In the genomic region with DNA sequence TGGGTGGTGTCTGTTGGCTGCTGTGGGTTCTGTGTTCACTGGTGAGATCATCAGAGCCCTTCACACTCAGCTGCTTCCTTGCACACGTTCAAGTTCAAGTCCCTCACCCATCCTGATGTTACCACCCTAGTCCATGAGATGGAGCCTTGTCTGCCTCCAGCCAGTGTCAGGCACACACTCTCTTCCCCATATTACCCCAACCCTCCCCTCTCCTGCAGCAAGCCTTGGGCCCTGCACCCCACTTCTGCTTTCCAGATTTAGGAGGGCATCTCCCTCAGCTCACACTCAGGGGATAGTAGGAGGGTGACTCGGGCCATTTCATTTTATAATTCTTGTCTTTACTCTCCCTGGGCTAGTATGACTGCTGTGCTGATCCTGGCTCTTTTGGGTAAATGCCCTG, we compare ENCODE assay signal across 25 mouse cellular contexts.
DNase-seq lines count a peak whose midpoint lies in the region; ATAC-seq and TF ChIP-seq lines count a peak whose summit lies in the region.
"Had no signal": no experiment of that assay in that cellular context is flagged by ENCODE, and none has a peak within 500 bp of the region (broad histone marks: within the 10 kb centered on the region; RNA-seq: fewer than 3 reads in every experiment).

No protein-coding gene starts in this region.

- TF ChIP-seq CTCF in midbrain, postnatal 0 days (IDR thresholded peaks at IDR 0.05): 0 out of 2 replicates have a peak, but pooled peaks have one; percentile 10

- H3K4me3 ChIP-seq in midbrain, postnatal 0 days (ENCODE audit: low read depth, low read length): no peak overlapping the region
- H3K4me3 ChIP-seq in midbrain, embryonic 13.5 days (replicated peaks): no peak overlapping the region
- H3K4me3 ChIP-seq: forebrain, embryonic 10.5 days; forebrain, embryonic 13.5 days; gastrocnemius, adult 2 months; heart, adult 2 months; hindbrain, embryonic 10.5 days had no signal

- DNase-seq in heart, adult 11 months: peak; percentile 52
- DNase-seq in heart, adult 9 months (ENCODE audit: low spot score in 2 of 2): no peak
- no peak for DNase-seq in midbrain, postnatal 0 days (ENCODE audit: low spot score)
- DNase-seq in frontal cortex, postnatal 25 days (ENCODE audit: low spot score in 2 of 2): no peak
- DNase-seq: adrenal gland, adult 2 months; adrenal gland, postnatal 14 days; B cell, adult 2 months; cerebellum, adult 11 months; cerebellum, adult 8-10 months; cerebellum, postnatal 10 days; cerebellum, postnatal 36 days; gastrocnemius, adult 2 months; gastrocnemius, postnatal 14 days; heart, adult 2 months had no signal

- H3K36me3 ChIP-seq in midbrain, postnatal 0 days (ENCODE audit: insufficient read depth, low read length): no peaks in the 10 kb centered on the region
- no peaks in the 10 kb centered on the region for H3K36me3 ChIP-seq in midbrain, embryonic 13.5 days
- H3K36me3 ChIP-seq: forebrain, embryonic 10.5 days; G1E; hindbrain, embryonic 10.5 days had no signal

- no peak overlapping the region for H3K9ac ChIP-seq in midbrain, postnatal 0 days (replicated peaks; ENCODE audit: low read length, poor library complexity, severe bottlenecking)
- H3K9ac ChIP-seq in midbrain, embryonic 13.5 days (replicated peaks): no peak overlapping the region
- H3K9ac ChIP-seq: forebrain, embryonic 13.5 days; hindbrain, embryonic 14.5 days had no signal

- H3K4me1 ChIP-seq in midbrain, postnatal 0 days (ENCODE audit: insufficient read depth, low read length): no peaks in the 10 kb centered on the region
- peaks cover 4% of the 10 kb centered on the region; the same call in 1 of the 2 replicates for H3K4me1 ChIP-seq in midbrain, embryonic 13.5 days (replicated peaks)
- H3K4me1 ChIP-seq: forebrain, embryonic 13.5 days had no signal

- no peaks in the 10 kb centered on the region for H3K27me3 ChIP-seq in midbrain, postnatal 0 days (ENCODE audit: insufficient read depth, low read length)
- no peaks in the 10 kb centered on the region for H3K27me3 ChIP-seq in midbrain, embryonic 13.5 days
- H3K27me3 ChIP-seq: forebrain, embryonic 13.5 days; Patski had no signal

- no peak overlapping the region for H3K4me2 ChIP-seq in midbrain, postnatal 0 days (ENCODE audit: low read depth, low read length, poor library complexity, severe bottlenecking)
- H3K4me2 ChIP-seq in midbrain, embryonic 13.5 days (replicated peaks): no peak overlapping the region
- H3K4me2 ChIP-seq: forebrain, embryonic 13.5 days; heart, embryonic 11.5 days; hindbrain, embryonic 14.5 days had no signal

- ATAC-seq in midbrain, postnatal 0 days (ENCODE audit: low FRiP score): no peak
- no peak for ATAC-seq in midbrain, embryonic 13.5 days
- ATAC-seq in megakaryocyte progenitor cell, adult 5-6 weeks (replicated peaks; ENCODE audit: poor library complexity): peak; percentile 39; the same call in 1 of the 2 replicates
- ATAC-seq: forebrain, embryonic 13.5 days; forebrain, embryonic 16.5 days; intestine, postnatal 0 days; Patski had no signal

- no peaks in the 10 kb centered on the region for H3K9me3 ChIP-seq in midbrain, postnatal 0 days (ENCODE audit: low read length)
- H3K9me3 ChIP-seq in midbrain, embryonic 13.5 days: no peaks in the 10 kb centered on the region
- H3K9me3 ChIP-seq: forebrain, embryonic 10.5 days; forebrain, embryonic 13.5 days; hindbrain, embryonic 10.5 days had no signal

- no peak overlapping the region for H3K27ac ChIP-seq in midbrain, postnatal 0 days (ENCODE audit: low read depth, low read length)
- H3K27ac ChIP-seq in midbrain, embryonic 13.5 days: no peak overlapping the region
- H3K27ac ChIP-seq: forebrain, embryonic 10.5 days; forebrain, embryonic 13.5 days; gastrocnemius, adult 2 months; heart, adult 2 months; hindbrain, embryonic 10.5 days; hindbrain, embryonic 14.5 days had no signal

- 63% methylated on average over 2 of the region's 2 CpGs for WGBS in midbrain, postnatal 0 days
- WGBS in midbrain, embryonic 13.5 days: 80% methylated on average over 2 of the region's 2 CpGs
